Mouse (Mus musculus): ENCODE results near the gene Ceacam1. TPM values are rescaled to one million over a fixed set of nuclear protein-coding genes. Genes with fewer than 3 reads are reported as not detected.
"Not testable (repeated sequence)": the region's sequence is repeated elsewhere in the genome, so short reads cannot be mapped to it uniquely, and the experiment has no call there.

The Ceacam1 gene
- polyA plus RNA-seq, 1 experiment from 2014 or later, result 0.88 TPM

DNA sequence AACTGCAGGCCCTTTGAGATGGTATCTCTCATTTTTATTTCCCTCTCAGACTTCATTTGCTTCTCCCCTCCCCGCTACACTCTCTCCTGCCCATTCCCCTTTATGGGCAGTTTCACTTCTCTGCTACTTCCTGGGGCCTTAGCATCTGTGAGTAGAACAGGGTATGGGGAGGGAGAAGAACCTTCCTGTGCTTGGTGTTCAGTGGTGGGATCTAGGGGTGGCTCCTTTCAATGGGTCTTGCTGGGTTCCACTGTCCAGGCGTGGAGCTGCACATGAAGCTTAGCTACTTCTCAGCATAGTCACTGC, 41.9 kb downstream of the Ceacam1 start:
- H3K27ac ChIP-seq, result no peak overlapping the region
- no peaks in the 10 kb centered on the region for H3K36me3 ChIP-seq (replicated peaks)
- no peak overlapping the region for H3K4me3 ChIP-seq
- no peak overlapping the region for H3K9ac ChIP-seq
- ATAC-seq (replicated peaks), result no peak
- no peak overlapping the region for H3K4me2 ChIP-seq
- 80% methylated on average over 2 of the region's 2 CpGs for WGBS
- no peaks in the 10 kb centered on the region for H3K4me1 ChIP-seq
- H3K9me3 ChIP-seq, result no peaks in the 10 kb centered on the region
- no peaks in the 10 kb centered on the region for H3K27me3 ChIP-seq (replicated peaks)

DNA sequence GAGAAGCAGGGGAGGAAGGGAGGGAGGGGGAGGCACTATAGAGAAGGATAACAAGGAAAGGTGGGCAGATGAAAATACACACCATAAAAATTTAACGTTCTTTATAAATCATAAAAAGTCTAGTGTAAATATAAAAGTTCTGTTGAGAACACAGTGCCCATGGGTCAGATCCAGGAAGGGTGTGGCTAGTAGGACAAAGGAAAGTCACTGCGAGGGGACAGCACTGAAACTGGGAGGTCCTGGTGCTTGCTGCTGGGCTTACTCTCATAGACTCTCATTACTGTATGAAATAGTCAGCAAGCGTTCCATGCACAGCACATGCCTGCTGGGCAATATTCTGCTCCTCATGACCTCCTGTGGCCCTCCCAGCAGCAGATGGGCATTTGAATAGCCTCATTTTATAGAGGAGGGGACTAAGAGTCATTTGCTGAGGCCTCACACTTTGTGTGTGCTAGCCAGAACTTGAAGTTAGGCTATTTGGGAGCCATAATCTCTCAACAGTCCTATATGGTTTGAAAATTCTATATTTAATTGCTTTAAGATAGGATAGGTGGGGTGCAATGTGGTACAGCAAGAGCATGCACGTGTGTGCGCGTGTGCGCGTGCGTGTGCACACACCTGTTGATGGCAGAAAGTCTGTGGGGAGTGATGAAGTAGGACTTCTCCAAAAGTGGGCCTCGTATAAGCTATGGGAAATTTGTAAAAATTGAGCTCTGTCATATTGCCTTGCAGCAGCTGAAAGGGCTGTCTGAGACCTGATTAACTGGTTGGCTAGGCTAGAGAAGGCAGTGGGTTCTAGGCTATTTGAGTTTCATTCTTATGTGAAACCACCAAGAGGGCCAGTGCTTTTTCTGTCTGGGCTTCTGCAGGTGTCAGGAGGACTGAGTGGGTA, 42.5 kb downstream of the Ceacam1 start:
- Histone ChIP-seq H3K27ac (no peak overlapping the region), H3K27me3 (replicated peaks) (no peaks in the 10 kb centered on the region), H3K9me3 (no peaks in the 10 kb centered on the region), H3K9ac (no peak overlapping the region), H3K36me3 (replicated peaks) (no peaks in the 10 kb centered on the region), H3K4me3 (no peak overlapping the region), H3K4me1 (no peaks in the 10 kb centered on the region), H3K4me2 (no peak overlapping the region)
- ATAC-seq (replicated peaks), result no peak
- 87% methylated on average over 10 of the region's 10 CpGs for WGBS

DNA sequence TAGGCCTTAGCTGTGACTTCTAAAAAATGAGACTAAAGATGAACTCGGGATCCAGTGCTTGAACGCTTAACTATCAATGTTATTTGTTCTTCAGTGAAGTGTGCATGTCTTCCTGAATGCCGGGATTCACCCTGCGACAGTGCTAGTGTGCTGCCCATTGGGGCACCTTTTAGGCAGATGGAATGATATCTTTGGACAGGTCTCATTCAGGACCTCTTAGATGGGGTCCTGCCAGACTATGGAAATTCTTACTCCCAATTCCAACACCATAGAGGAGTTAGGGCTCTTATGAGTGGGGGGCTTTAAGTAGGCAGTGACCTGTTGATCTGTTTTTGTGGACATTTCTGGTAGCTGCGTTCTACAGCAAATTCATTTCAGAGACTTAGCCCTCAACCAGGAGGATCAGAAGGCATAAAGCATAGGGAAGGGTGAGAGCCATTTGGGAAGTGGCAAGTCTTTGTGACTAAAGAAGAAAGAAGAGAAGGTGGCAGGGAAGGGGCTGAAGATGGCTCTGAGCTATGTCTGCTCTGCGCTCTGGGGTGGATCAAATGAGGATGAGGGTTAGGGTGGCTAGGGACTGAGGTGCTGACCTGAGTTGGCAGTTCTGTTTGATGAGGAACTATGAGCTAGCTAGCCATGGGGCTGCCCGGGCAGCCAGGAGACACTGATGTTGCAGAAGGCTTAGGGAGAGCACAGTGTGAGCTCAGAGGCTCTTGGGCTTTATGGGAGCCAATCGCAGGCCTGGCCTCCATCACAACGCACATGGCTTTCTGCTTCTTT, 43.4 kb downstream of the Ceacam1 start:
- no peak overlapping the region for H3K4me3 ChIP-seq
- H3K4me2 ChIP-seq, result no peak overlapping the region
- H3K27ac ChIP-seq, result no peak overlapping the region
- no peak overlapping the region for H3K9ac ChIP-seq
- WGBS, result 90% methylated on average over 9 of the region's 9 CpGs
- H3K4me1 ChIP-seq, result no peaks in the 10 kb centered on the region
- no peaks in the 10 kb centered on the region for H3K36me3 ChIP-seq (replicated peaks)
- no peak for ATAC-seq (replicated peaks)
- H3K9me3 ChIP-seq, result no peaks in the 10 kb centered on the region
- H3K27me3 ChIP-seq (replicated peaks), result no peaks in the 10 kb centered on the region

DNA sequence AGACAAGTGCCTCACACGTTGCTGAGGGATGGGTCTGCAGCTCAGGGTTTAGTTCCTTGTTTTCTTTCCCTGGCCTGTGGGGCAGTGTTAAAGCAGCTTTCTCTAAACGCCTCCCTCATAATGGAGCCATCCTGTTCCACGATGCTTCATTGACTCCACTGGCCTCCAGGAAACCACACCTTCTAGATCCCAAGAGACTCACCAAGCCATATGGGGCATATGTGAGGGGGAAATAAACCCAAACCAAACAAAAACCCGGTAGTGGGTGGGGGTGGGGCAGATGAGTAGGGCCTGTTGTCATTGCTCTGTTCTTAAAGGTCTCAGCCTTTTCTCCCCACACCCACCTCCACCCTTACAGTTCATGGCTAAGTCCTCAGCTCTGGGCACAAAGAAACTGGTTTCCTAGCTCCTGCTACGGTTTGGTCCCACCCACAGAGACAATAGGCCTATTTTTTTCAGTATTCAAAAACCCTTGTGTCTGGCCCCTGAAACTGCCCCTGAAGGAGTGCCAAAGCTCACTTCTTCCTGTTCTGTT, 44.3 kb downstream of the Ceacam1 start:
- no peak overlapping the region for H3K4me2 ChIP-seq

DNA sequence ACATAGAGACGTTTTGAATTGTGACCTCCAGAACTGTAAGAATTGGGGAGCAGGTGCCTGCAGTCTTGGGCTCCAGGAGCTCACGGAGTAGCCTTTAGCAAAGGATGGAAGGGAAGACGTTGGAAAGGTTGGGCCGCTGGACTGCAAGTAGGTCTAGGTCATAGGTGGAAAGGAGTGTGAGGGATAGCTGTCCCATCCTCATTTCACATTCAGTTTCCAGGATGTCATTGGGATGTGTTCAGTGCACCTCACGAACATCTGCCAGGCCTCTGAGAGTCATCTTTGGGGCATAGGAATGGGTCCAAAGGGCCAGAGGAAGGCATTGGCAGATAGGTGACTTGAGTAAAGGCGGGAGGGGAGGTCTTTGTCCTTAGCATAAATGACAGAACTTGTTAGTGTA, 45.0 kb downstream of the Ceacam1 start:
- no peak overlapping the region for H3K4me3 ChIP-seq
- H3K36me3 ChIP-seq (replicated peaks), result no peaks in the 10 kb centered on the region
- H3K4me1 ChIP-seq, result no peaks in the 10 kb centered on the region
- WGBS, result 91% methylated on average over 6 of the region's 6 CpGs
- H3K9me3 ChIP-seq, result no peaks in the 10 kb centered on the region
- no peak overlapping the region for H3K4me2 ChIP-seq
- ATAC-seq (replicated peaks), result no peak
- H3K9ac ChIP-seq, result no peak overlapping the region
- no peak overlapping the region for H3K27ac ChIP-seq
- no peaks in the 10 kb centered on the region for H3K27me3 ChIP-seq (replicated peaks)

More for the DNA sequence above, 44.3 kb downstream of the Ceacam1 start:
- no peak overlapping the region for H3K27ac ChIP-seq
- no peaks in the 10 kb centered on the region for H3K9me3 ChIP-seq
- H3K27me3 ChIP-seq (replicated peaks), result no peaks in the 10 kb centered on the region
- 13% methylated on average over 5 of the region's 5 CpGs for WGBS
- ATAC-seq (replicated peaks), result no peak
- no peaks in the 10 kb centered on the region for H3K36me3 ChIP-seq (replicated peaks)
- no peak overlapping the region for H3K4me3 ChIP-seq
- no peak overlapping the region for H3K9ac ChIP-seq
- H3K4me1 ChIP-seq, result no peaks in the 10 kb centered on the region

DNA sequence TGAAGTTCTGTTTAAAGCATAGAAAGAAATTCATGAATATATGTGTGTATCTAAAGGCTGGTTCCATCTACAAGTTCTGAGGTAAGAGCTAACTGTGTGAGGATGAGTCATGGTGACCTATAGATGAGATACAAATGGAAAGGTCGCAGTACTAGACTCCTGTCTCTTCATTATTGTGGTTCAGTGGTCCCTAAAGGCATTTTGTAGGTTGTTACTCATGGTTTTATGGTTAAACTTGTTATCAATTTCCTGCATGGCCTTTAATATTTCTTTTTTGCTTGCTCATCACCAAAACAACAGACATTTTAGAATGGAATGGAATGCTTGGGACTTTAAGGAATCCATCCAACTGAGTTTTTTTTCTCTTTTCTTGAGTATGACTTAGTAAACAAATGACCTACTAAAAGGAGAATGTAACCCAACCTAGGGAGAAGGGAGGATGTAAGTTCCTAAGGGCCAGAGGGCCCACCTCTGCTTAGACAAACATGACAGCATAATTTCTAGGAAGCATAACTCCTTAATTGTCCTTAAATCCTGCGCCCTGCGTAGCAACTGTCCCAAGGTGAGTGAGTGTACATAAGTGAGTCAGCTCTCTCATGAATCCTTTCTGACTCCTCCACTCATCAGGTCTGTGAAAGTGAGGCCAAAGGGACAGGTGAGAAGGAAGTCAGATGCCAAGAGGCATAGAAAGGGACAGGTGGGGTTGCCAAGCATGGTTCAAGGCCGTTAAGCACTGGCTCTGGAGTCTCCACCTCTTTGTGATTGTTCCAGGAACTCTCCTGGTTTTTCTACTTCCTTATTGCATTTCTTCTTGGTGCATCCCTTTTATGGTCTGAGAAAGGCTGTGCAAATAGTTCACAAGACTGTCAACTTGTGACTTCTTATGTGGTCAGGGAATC, 47.3 kb downstream of the Ceacam1 start:
- no peak for ATAC-seq (replicated peaks)
- Histone ChIP-seq H3K27ac (no peak overlapping the region), H3K4me3 (no peak overlapping the region), H3K9me3 (no peaks in the 10 kb centered on the region), H3K9ac (no peak overlapping the region), H3K36me3 (replicated peaks) (no peaks in the 10 kb centered on the region), H3K4me2 (no peak overlapping the region), H3K27me3 (replicated peaks) (no peaks in the 10 kb centered on the region), H3K4me1 (no peaks in the 10 kb centered on the region)
- 90% methylated on average over 4 of the region's 4 CpGs for WGBS

DNA sequence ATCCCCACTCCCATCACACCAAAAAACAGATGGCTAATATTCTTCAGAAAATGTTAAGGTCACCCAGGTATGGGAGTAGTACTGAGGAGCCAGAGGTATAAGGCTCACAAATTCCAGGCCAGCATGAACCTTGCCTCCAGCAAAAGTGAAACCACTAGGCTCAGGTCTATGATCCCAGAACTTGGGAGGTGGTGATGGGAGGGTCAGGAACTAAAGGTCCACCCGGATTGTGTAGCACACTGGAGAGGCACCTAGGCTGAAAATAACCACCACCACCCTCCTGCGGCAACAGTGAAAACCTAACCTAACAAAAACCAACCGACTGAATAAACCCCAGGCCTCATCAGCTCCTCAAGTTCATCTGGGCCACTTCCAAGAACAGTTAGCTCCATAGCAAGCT, 49.1 kb downstream of the Ceacam1 start:
- Histone ChIP-seq H3K9me3 (no peaks in the 10 kb centered on the region), H3K9ac (no peak overlapping the region), H3K27me3 (replicated peaks) (no peaks in the 10 kb centered on the region), H3K4me2 (no peak overlapping the region), H3K27ac (no peak overlapping the region), H3K4me3 (no peak overlapping the region), H3K36me3 (replicated peaks) (no peaks in the 10 kb centered on the region), H3K4me1 (no peaks in the 10 kb centered on the region)
- 92% methylated on average over 3 of the region's 3 CpGs for WGBS
- ATAC-seq (replicated peaks), result no peak

DNA sequence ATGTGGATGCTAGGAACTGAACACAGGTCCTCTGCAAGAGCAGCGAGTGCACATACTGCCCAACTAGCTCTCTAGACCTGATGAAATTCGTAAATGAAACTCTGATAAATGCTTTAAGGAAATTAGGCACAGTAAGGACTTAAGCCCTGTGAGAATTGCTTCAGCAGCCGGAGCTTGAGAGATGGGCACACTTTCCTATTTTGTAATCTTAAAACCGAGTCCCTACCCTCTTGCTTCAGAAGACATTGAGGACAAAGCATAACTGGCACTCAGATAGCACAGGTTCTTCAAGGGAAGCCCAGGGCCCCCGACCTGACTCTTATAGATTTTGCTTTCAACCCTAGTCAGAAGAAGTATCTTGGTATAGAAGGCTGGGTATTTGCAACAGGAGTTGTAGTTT, 50.3 kb downstream of the Ceacam1 start:
- ATAC-seq (replicated peaks), result no peak

DNA sequence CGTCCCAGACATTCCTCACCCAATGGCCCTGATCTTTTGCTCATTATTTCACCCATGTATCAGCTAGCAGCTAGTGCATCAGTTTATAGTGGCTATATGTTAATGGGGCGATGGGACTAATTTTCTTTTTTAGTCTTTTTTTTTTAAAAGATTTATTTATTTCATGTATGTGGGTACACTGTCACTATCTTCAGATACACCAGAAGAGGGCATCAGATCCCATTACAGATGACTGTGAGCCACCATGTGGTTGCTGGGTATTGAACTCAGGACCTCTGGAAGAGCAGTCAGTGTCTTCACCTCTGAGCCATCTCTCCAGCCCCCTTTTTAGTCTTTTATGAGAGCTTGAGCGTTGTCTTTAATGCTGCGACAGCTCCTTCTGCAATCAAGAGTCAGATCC, 51.0 kb downstream of the Ceacam1 start:
- not testable (repeated sequence) for H3K9ac ChIP-seq; H3K4me3 ChIP-seq; ATAC-seq (replicated peaks); H3K9me3 ChIP-seq; H3K4me1 ChIP-seq; H3K4me2 ChIP-seq; H3K27ac ChIP-seq; H3K27me3 ChIP-seq (replicated peaks); H3K36me3 ChIP-seq (replicated peaks)
- WGBS, result 90% methylated on average over 4 of the region's 4 CpGs

More for the DNA sequence above, 50.3 kb downstream of the Ceacam1 start:
- Histone ChIP-seq H3K9ac (no peak overlapping the region), H3K9me3 (no peaks in the 10 kb centered on the region), H3K4me3 (no peak overlapping the region), H3K4me1 (no peaks in the 10 kb centered on the region), H3K4me2 (no peak overlapping the region), H3K36me3 (replicated peaks) (no peaks in the 10 kb centered on the region), H3K27me3 (replicated peaks) (no peaks in the 10 kb centered on the region), H3K27ac (no peak overlapping the region)
- 81% methylated on average over 5 of the region's 5 CpGs for WGBS

DNA sequence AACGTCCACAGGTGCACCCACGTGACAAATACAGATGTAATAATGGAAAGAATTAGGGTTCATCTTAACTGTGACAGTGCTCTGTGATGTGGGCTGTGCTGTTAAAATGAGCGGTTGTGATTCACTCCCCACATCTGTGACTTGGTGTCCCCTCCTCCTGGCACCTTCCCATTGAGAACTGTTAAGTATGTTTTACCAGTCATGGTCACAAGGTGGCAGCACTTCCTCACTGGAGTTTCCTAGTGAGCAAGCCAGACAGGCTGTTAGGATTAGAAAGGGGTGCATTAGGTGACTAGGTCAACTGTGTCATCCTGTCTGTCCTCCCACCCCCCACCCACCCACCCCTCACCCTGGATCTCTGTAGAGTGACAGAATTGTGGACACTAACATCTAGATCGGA, 53.0 kb downstream of the Ceacam1 start:
- H3K4me1 ChIP-seq, result no peaks in the 10 kb centered on the region
- H3K27ac ChIP-seq, result no peak overlapping the region
- peak; percentile 58 for ATAC-seq (replicated peaks)

DNA sequence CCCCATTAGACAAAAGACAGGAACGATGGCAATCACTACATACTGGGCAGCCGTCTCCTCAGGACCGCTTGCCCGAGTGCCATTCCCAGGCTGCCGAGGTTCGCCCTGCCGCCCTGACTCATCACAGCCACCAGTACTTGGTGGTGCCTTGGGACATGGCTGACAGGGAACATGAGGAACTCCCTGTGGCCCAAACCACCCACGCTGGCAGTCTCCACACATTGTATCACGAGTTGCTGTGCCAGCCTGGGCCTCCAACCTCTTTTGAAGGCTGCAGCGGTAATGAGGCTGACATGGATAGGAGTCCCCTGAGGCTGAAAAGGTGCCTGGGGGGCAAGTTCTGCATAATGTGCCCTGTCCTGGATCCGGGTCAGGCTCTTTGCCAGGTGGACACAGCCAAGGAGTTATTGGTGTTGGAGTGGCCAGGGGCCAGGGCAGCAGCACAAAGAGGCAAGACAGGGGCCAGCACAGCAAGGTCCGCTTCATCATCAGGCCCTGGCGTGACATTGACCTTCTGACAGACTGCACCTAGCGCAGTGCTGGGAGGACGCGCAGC, 55.0 kb downstream of the Ceacam1 start:
- no peaks in the 10 kb centered on the region for H3K27me3 ChIP-seq (replicated peaks)
- H3K4me3 ChIP-seq, result no peak overlapping the region
- H3K27ac ChIP-seq, result no peak overlapping the region
- no peak overlapping the region for H3K9ac ChIP-seq
- no peaks in the 10 kb centered on the region for H3K9me3 ChIP-seq
- no peak for ATAC-seq (replicated peaks)
- no peaks in the 10 kb centered on the region for H3K36me3 ChIP-seq (replicated peaks)
- WGBS, result 69% methylated on average over 16 of the region's 16 CpGs
- H3K4me2 ChIP-seq, result no peak overlapping the region
- H3K4me1 ChIP-seq, result no peaks in the 10 kb centered on the region

More for the DNA sequence above, 53.0 kb downstream of the Ceacam1 start:
- Histone ChIP-seq H3K9me3 (no peaks in the 10 kb centered on the region), H3K9ac (no peak overlapping the region), H3K27me3 (replicated peaks) (no peaks in the 10 kb centered on the region), H3K36me3 (replicated peaks) (no peaks in the 10 kb centered on the region), H3K4me2 (no peak overlapping the region), H3K4me3 (no peak overlapping the region)
- WGBS, result 37% methylated on average over 4 of the region's 4 CpGs

DNA sequence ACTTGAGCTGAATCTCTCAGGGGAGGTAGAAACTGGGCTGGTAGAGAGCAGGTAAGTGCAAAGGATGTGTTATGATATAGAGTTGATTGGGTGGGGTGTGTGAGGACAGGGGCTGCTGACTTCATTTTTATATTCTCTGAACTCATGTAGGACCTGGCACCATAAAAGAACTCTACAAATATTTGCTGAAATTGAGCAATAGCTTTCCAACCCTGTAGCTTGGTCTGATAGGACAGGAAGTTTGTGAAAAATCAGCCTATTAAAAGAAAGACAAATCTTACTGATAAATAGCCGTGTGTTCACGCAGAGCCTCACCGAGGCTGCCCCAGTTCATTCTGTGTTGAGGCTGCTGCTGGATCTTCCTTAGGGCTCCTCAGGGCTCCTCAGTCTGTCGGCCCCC, 57.5 kb downstream of the Ceacam1 start:
- H3K4me2 ChIP-seq, result no peak overlapping the region
- H3K27ac ChIP-seq, result no peak overlapping the region
- no peaks in the 10 kb centered on the region for H3K36me3 ChIP-seq (replicated peaks)
- 94% methylated on average over 4 of the region's 4 CpGs for WGBS
- no peak for ATAC-seq (replicated peaks)
- H3K4me1 ChIP-seq, result no peaks in the 10 kb centered on the region
- no peak overlapping the region for H3K9ac ChIP-seq
- no peaks in the 10 kb centered on the region for H3K27me3 ChIP-seq (replicated peaks)
- no peaks in the 10 kb centered on the region for H3K9me3 ChIP-seq
- H3K4me3 ChIP-seq, result no peak overlapping the region

Data from midbrain, embryonic 15.5 days (tissue).